Mouse (Mus musculus): Measurements from ENCODE around the gene Acly. TPM values are rescaled to one million over a fixed set of nuclear protein-coding genes. Genes with fewer than 3 reads are reported as not detected.

The Acly gene
- polyA plus RNA-seq, 1 experiment = 94.6 TPM

DNA sequence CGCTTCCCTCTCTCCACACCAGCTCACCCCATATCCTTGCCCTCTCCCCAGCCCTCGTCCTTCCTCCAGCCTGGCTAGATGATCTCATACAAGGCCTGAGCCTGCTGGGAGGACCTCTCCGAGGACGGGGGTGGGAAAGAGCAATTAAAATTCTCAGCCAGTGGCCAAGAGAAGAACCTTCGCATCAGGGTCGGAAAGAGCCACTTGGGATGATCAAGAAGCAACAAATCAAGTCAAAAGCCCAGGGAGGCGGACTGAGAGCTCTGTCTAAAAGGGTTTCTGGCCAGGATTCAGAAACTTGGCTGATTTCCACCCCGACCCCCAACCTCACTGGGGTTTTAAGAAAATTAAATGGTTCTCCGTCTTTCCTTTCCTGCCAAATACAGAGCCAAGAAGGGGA lies 11.5 kb downstream of the Acly start:
- TF ChIP-seq CTCF (IDR thresholded peaks at IDR 0.05; ENCODE audit: extremely low read depth, insufficient read depth, low read length) = no peak
- no peak for TF ChIP-seq POLR2A (IDR thresholded peaks at IDR 0.05; ENCODE audit: extremely low read depth, insufficient read depth, low read length)
- H3K4me3 ChIP-seq (ENCODE audit: insufficient read depth, low read length) = no peak overlapping the region
- no peak overlapping the region for H3K27ac ChIP-seq (ENCODE audit: insufficient read depth, low read length)
- no peaks in the 10 kb centered on the region for H3K4me1 ChIP-seq (ENCODE audit: control insufficient read depth, insufficient read depth, low read length)

DNA sequence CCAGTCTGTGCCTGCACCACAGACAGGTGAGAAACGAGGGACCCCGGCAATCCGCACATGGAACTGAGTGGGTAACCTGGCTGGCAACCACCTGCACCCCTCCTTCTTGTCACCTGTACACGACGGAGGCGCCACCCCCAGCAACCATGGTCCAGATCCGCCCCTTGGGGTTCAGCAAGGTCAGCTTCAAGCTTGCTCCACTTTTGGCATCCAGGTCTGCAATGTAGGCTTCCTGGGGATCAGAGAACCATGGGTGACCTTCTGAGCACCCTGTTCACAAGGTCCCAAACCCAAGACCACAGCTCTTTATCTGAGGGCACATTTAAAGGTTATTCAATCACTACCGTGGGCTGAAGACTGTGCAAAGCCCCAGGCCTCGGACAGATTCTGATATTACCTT lies 12.0 kb downstream of the Acly start:
- no peak overlapping the region for H3K4me3 ChIP-seq (ENCODE audit: insufficient read depth, low read length)
- TF ChIP-seq CTCF (IDR thresholded peaks at IDR 0.05; ENCODE audit: extremely low read depth, insufficient read depth, low read length) = no peak
- no peak for TF ChIP-seq POLR2A (IDR thresholded peaks at IDR 0.05; ENCODE audit: extremely low read depth, insufficient read depth, low read length)
- H3K27ac ChIP-seq (ENCODE audit: insufficient read depth, low read length) = no peak overlapping the region

DNA sequence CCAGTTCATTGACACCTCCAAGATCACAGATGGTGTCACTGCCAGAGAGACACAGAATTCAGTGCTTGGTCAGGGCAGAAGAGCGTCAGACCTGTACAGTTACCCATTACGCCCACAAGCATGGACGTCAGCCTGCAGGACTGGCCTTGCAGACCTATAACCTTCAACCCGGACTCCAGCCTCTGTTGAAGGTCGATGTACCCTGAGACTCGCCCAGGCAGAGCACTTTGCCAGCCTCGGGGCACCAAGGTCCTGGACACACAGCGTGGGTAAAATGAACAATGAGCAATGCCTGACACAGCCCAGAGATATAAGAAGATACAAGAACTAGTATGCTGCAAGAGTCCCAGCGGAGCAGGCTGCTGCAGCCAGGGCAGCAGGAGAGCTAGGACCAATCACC lies 12.7 kb downstream of the Acly start:
- Histone ChIP-seq H3K4me3 (ENCODE audit: insufficient read depth, low read length) (no peak overlapping the region), H3K27ac (ENCODE audit: insufficient read depth, low read length) (no peak overlapping the region), H3K4me1 (ENCODE audit: control insufficient read depth, insufficient read depth, low read length) (no peaks in the 10 kb centered on the region)
- TF ChIP-seq POLR2A (IDR thresholded peaks at IDR 0.05; ENCODE audit: extremely low read depth, insufficient read depth, low read length) (no peak), CTCF (IDR thresholded peaks at IDR 0.05; ENCODE audit: extremely low read depth, insufficient read depth, low read length) (no peak)

More for the DNA sequence above, 12.0 kb downstream of the Acly start:
- H3K4me1 ChIP-seq (ENCODE audit: control insufficient read depth, insufficient read depth, low read length) = no peaks in the 10 kb centered on the region

DNA sequence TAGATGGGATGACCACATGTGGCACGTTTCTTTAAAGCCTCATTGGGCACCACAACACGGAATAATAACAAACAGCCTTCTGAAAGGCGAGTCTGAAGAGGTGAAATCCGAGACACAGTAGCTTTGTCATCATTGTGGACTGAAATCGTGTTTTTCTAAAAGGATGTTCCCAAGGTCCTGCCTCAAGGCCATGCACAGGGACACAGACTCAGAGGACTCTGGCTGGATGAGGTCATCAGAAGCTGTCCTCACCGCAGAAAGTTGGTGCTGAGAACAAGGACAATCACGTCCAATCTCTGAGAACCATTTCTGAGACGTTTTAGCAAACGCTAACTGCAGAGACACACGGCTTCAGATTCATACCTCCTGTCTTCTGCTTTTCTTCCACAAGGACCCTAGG lies 14.1 kb downstream of the Acly start:
- Histone ChIP-seq H3K27ac (ENCODE audit: insufficient read depth, low read length) (no peak overlapping the region), H3K4me3 (ENCODE audit: insufficient read depth, low read length) (no peak overlapping the region), H3K4me1 (ENCODE audit: control insufficient read depth, insufficient read depth, low read length) (no peaks in the 10 kb centered on the region)
- TF ChIP-seq POLR2A (IDR thresholded peaks at IDR 0.05; ENCODE audit: extremely low read depth, insufficient read depth, low read length) (no peak), CTCF (IDR thresholded peaks at IDR 0.05; ENCODE audit: extremely low read depth, insufficient read depth, low read length) (no peak)

DNA sequence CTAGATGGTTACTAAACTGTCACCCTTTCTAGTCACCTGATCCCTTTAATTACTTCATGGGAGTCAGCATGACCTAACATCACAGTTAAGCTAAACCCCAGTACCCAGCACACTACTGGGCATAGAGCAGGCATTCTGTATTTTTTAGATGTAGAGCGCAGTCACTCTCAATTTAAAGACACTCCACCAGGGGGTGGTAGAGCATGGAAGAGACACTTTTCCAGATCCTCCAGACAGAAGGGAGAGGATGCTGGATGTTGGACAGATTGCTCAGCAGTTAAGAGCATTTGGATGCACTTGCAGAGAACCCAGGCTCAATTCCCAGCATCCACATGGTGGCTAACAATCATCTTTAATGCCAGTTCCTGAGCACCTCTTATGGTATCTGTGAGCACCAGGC lies 15.4 kb downstream of the Acly start:
- H3K4me3 ChIP-seq (ENCODE audit: insufficient read depth, low read length) = no peak overlapping the region
- no peaks in the 10 kb centered on the region for H3K4me1 ChIP-seq (ENCODE audit: control insufficient read depth, insufficient read depth, low read length)
- H3K27ac ChIP-seq (ENCODE audit: insufficient read depth, low read length) = no peak overlapping the region
- TF ChIP-seq POLR2A (IDR thresholded peaks at IDR 0.05; ENCODE audit: extremely low read depth, insufficient read depth, low read length) (no peak), CTCF (IDR thresholded peaks at IDR 0.05; ENCODE audit: extremely low read depth, insufficient read depth, low read length) (peak; percentile 55)

DNA sequence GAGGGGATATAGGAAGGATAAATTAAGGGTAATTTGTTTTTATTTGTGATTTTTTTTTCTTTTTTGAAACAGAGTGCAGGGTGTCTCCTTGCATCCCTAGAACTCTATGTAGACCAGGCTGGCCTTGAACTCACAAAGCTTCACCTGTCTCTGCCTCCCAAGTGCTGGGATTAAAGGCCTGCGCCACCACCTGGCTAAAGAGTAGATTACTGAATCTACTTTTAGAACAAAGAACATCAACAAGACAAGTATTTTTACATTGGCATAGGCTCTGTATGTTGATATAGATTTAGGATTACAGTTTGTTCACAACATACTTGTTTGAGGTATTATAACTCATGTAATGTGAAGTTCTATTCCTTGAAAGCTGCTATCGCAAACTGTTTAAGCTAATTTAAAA lies 17.2 kb downstream of the Acly start:
- no peak overlapping the region for H3K4me3 ChIP-seq (ENCODE audit: insufficient read depth, low read length)
- no peak overlapping the region for H3K27ac ChIP-seq (ENCODE audit: insufficient read depth, low read length)
- H3K4me1 ChIP-seq (ENCODE audit: control insufficient read depth, insufficient read depth, low read length) = no peaks in the 10 kb centered on the region
- TF ChIP-seq CTCF (IDR thresholded peaks at IDR 0.05; ENCODE audit: extremely low read depth, insufficient read depth, low read length) (no peak), POLR2A (IDR thresholded peaks at IDR 0.05; ENCODE audit: extremely low read depth, insufficient read depth, low read length) (no peak)

DNA sequence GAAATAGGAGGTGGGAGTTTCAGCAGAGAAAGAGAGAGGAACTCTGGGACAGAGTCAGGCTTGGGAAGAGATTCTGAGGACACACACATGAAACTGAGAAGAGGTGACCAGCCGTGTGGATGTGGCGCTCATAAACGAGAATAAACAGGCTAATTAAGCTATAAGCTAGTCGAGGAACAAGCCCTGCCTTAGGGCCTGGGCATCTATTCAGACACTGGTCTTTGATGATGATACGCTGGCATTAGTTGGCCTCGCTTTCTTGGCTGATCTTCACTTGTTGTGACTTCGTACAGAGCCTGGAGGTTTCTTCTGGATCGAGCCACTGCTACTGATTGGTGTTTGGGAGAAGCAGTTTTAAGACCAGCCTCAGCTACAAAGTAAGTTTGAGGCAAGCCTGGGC lies 21.8 kb downstream of the Acly start:
- TF ChIP-seq CTCF (IDR thresholded peaks at IDR 0.05; ENCODE audit: extremely low read depth, insufficient read depth, low read length) (no peak), POLR2A (IDR thresholded peaks at IDR 0.05; ENCODE audit: extremely low read depth, insufficient read depth, low read length) (no peak)
- H3K27ac ChIP-seq (ENCODE audit: insufficient read depth, low read length) = no peak overlapping the region
- no peaks in the 10 kb centered on the region for H3K4me1 ChIP-seq (ENCODE audit: control insufficient read depth, insufficient read depth, low read length)
- H3K4me3 ChIP-seq (ENCODE audit: insufficient read depth, low read length) = no peak overlapping the region

DNA sequence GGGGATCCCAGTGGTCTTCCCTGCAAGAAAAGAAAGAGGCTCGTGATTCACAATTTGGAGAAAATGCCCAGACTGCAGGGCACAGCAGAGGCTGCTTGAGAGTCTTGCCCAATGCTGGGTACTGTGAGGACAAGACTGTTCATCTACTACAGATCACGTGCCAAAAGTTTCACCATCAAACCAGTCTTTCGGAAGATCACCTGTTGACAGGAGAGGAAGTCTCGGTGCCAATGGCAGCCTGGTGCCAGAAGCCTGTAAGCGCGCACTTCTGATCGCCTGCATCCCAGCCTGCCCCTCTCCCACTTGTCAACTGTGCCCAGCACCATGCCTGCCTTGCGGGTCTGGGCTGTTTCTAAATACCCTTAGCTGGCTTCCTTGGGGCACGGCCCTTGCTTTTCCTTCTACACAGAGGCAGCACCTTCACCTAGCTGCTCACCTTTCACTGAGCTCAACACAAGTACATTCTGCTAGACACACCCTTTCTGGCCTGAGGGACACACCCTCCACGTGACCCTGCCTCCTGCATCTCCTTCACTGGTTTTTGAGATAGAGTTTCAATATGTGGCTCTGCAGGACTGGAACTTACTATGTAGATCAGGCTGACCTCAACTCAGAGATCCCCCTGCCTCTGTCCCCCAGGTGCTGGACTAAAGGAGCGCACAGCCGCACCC lies 22.7 kb downstream of the Acly start:
- TF ChIP-seq POLR2A (IDR thresholded peaks at IDR 0.05; ENCODE audit: extremely low read depth, insufficient read depth, low read length) (no peak), CTCF (IDR thresholded peaks at IDR 0.05; ENCODE audit: extremely low read depth, insufficient read depth, low read length) (no peak)
- Histone ChIP-seq H3K27ac (ENCODE audit: insufficient read depth, low read length) (no peak overlapping the region), H3K4me1 (ENCODE audit: control insufficient read depth, insufficient read depth, low read length) (no peaks in the 10 kb centered on the region), H3K4me3 (ENCODE audit: insufficient read depth, low read length) (no peak overlapping the region)

DNA sequence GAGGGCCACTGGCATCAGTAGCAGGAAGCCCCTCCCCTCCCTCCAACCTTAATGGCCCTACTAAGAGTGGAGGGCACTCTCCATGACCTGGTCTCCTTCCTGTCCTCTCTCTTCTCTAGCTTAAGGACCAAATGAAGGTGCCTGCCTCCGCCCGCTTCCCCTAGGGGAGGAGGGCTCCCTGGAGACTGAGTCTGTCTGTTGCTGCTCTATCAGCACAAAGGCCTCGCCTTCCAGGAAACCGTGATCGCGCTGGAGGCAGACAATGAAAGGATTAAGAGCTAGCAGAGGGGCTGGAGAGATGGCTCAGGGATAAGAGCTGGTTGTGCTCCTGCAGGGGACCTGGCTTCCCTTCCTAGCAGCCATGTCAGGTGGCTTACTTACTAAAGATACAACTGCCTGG lies 26.5 kb downstream of the Acly start:
- Histone ChIP-seq H3K4me1 (ENCODE audit: control insufficient read depth, insufficient read depth, low read length) (no peaks in the 10 kb centered on the region), H3K27ac (ENCODE audit: insufficient read depth, low read length) (no peak overlapping the region), H3K4me3 (ENCODE audit: insufficient read depth, low read length) (no peak overlapping the region)
- TF ChIP-seq CTCF (IDR thresholded peaks at IDR 0.05; ENCODE audit: extremely low read depth, insufficient read depth, low read length) (no peak), POLR2A (IDR thresholded peaks at IDR 0.05; ENCODE audit: extremely low read depth, insufficient read depth, low read length) (no peak)

DNA sequence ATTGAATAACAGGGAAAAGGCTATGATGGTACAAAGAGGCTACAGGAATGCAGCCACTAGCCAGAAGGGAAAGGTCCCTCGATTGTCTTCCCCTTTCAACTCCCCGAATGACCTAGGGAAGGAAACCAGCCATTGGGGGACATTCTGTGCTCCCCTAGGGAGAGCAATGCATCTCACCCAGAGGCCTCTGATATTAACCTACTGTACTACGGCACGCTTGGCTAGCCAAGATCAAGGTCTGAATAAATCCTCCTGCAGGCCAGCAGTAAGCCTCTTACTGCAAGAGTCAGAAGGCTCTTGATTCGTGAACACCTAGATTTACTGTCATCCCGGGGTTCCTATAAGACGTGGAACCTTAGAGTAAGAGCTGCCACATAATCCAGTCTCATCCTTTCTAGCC lies 27.1 kb downstream of the Acly start:
- H3K4me3 ChIP-seq (ENCODE audit: insufficient read depth, low read length) = no peak overlapping the region
- no peaks in the 10 kb centered on the region for H3K4me1 ChIP-seq (ENCODE audit: control insufficient read depth, insufficient read depth, low read length)
- no peak overlapping the region for H3K27ac ChIP-seq (ENCODE audit: insufficient read depth, low read length)
- TF ChIP-seq POLR2A (IDR thresholded peaks at IDR 0.05; ENCODE audit: extremely low read depth, insufficient read depth, low read length) (no peak), CTCF (IDR thresholded peaks at IDR 0.05; ENCODE audit: extremely low read depth, insufficient read depth, low read length) (no peak)
